Mouse (Mus musculus) MEL (cell line): ENCODE data around the gene Smyd1. TPM values are rescaled to one million over a fixed set of nuclear protein-coding genes. Genes with fewer than 3 reads are reported as not detected.

Experiments used
- DNase-seq: peaks from one replicate; pipeline ENCODE4 v3.0.0; 2011; ENCODE audit warnings: low read depth, low spot score
- H3K27ac ChIP-seq: 2 replicates; pipeline ENCODE4 v1.5.1; 2012; ENCODE audit warnings: low read depth, mild to moderate bottlenecking, control low read depth, low read length, moderate library complexity; ENCODE audit not compliant: control insufficient read depth
- H3K27me3 ChIP-seq, 2 experiments: fragments of 150-350 bp in 1 of 2; sonication (generic) in 1 of 2; 2 replicates each; pipeline ENCODE4 v1.6.1; 2012; ENCODE audit warnings: low read length in 2 of 2, mild to moderate bottlenecking in 2 of 2, improper control_type of control experiment in 1 of 2, moderate library complexity in 1 of 2; ENCODE audit not compliant: insufficient read depth in 2 of 2, control insufficient read depth in 1 of 2
- H3K36me3 ChIP-seq, 2 experiments: 2 replicates each; pipeline ENCODE4 v1.6.1; 2012 to 2014; ENCODE audit warnings: low read length in 2 of 2, improper control_type of control experiment in 1 of 2, inconsistent platforms in 1 of 2, mild to moderate bottlenecking in 1 of 2; ENCODE audit not compliant: insufficient read depth in 2 of 2, control insufficient read depth in 1 of 2
- H3K4me1 ChIP-seq, 2 experiments: fragments of 150-350 bp in 1 of 2; sonication (generic) in 1 of 2; 2 replicates each; pipeline ENCODE4 v1.6.1; 2012; ENCODE audit warnings: low read length in 2 of 2, improper control_type of control experiment in 1 of 2, mild to moderate bottlenecking in 1 of 2; ENCODE audit not compliant: insufficient read depth in 2 of 2, control insufficient read depth in 1 of 2
- H3K4me3 ChIP-seq, 2 experiments: fragments of 150-350 bp in 1 of 2; sonication (generic) in 1 of 2; 2 replicates each; pipeline ENCODE4 v1.5.1; 2012; ENCODE audit warnings: low read depth in 2 of 2, low read length in 2 of 2, mild to moderate bottlenecking in 2 of 2, moderate library complexity in 2 of 2, control low read depth in 1 of 2, improper control_type of control experiment in 1 of 2; ENCODE audit not compliant: control insufficient read depth in 1 of 2, insufficient read depth in 1 of 2
- H3K79me2 ChIP-seq: 2 replicates; pipeline ENCODE4 v1.6.1; 2012; ENCODE audit warnings: mild to moderate bottlenecking, low read length, moderate library complexity; ENCODE audit not compliant: control insufficient read depth, poor library complexity, insufficient read depth
- H3K9ac ChIP-seq: 2 replicates; pipeline ENCODE4 v1.6.1; 2012; ENCODE audit warnings: low read depth, mild to moderate bottlenecking, control low read depth, low read length, moderate library complexity; ENCODE audit not compliant: control insufficient read depth, poor library complexity, severe bottlenecking
- H3K9me3 ChIP-seq: fragments of 150-350 bp; sonication (generic); replicated peaks from 2 replicates; pipeline ENCODE4 v1.6.1; 2012; ENCODE audit warnings: mild to moderate bottlenecking, low read length, improper control_type of control experiment, moderate library complexity; ENCODE audit not compliant: insufficient read depth
- BHLHE40 ChIP-seq: IDR thresholded peaks from 2 replicates; pipeline ENCODE4 v1.6.1; 2012; ENCODE audit warnings: low read depth, mild to moderate bottlenecking, inconsistent platforms, low read length, improper control_type of control experiment, borderline replicate concordance
- CTCF ChIP-seq, 3 experiments: IDR thresholded peaks in 2 of 3; conservative IDR thresholded peaks in 1 of 3; 2 replicates each; pipeline ENCODE4 v1.5.1; 2011 to 2012; ENCODE audit warnings: low read length in 3 of 3, low read depth in 2 of 3, mild to moderate bottlenecking in 2 of 3, improper control_type of control experiment in 1 of 3, inconsistent platforms in 1 of 3, mixed read lengths in 1 of 3, moderate library complexity in 1 of 3; ENCODE audit not compliant: control insufficient read depth in 1 of 3, insufficient read depth in 1 of 3, poor library complexity in 1 of 3, severe bottlenecking in 1 of 3
- E2F4 ChIP-seq: IDR thresholded peaks from 2 replicates; pipeline ENCODE4 v1.6.1; 2011; ENCODE audit warnings: low read depth, low read length, improper control_type of control experiment, borderline replicate concordance
- EP300 ChIP-seq, 2 experiments: IDR thresholded peaks; 2 replicates each; pipeline ENCODE4 v1.6.1; 2011; ENCODE audit warnings: improper control_type of control experiment in 2 of 2, low read length in 2 of 2, low read depth in 1 of 2, mild to moderate bottlenecking in 1 of 2
- GABPA ChIP-seq: IDR thresholded peaks from 2 replicates; pipeline ENCODE4 v1.6.1; 2012; ENCODE audit warnings: low read depth, mild to moderate bottlenecking, inconsistent platforms, low read length, improper control_type of control experiment, moderate library complexity
- KAT2A ChIP-seq: conservative IDR thresholded peaks from 2 replicates; pipeline ENCODE4 v1.6.1; 2012; ENCODE audit warnings: low read depth, low read length, improper control_type of control experiment, inconsistent platforms
- MAFK ChIP-seq: IDR thresholded peaks from 2 replicates; pipeline ENCODE4 v1.6.1; 2011; ENCODE audit warnings: low read depth, mild to moderate bottlenecking, low read length, improper control_type of control experiment, borderline replicate concordance
- MAX ChIP-seq: IDR thresholded peaks from 2 replicates; pipeline ENCODE4 v1.6.1; 2011; ENCODE audit warnings: low read length, improper control_type of control experiment
- MYC ChIP-seq: IDR thresholded peaks from 2 replicates; pipeline ENCODE4 v1.6.1; 2011; ENCODE audit warnings: low read depth, mild to moderate bottlenecking, low read length, improper control_type of control experiment, moderate library complexity
- NELFE ChIP-seq: IDR thresholded peaks from 2 replicates; pipeline ENCODE4 v1.6.1; 2011; ENCODE audit warnings: low read depth, low read length, improper control_type of control experiment
- NRF1 ChIP-seq: IDR thresholded peaks from 2 replicates; pipeline ENCODE4 v1.6.1; 2014; ENCODE audit warnings: low read depth, mild to moderate bottlenecking, inconsistent platforms, low read length, improper control_type of control experiment, moderate library complexity; ENCODE audit not compliant: poor library complexity, insufficient read depth, severe bottlenecking
- POLR2A ChIP-seq, 2 experiments: IDR thresholded peaks; 2 replicates each; pipeline ENCODE4 v1.6.1; 2011 to 2012; ENCODE audit warnings: low read length in 2 of 2, mild to moderate bottlenecking in 2 of 2, control low read depth in 1 of 2, improper control_type of control experiment in 1 of 2, low read depth in 1 of 2, moderate library complexity in 1 of 2; ENCODE audit not compliant: control insufficient read depth in 1 of 2, insufficient read depth in 1 of 2, poor library complexity in 1 of 2
- POLR2AphosphoS5 ChIP-seq: IDR thresholded peaks from 2 replicates; pipeline ENCODE4 v1.6.1; 2012; ENCODE audit warnings: low read depth, borderline replicate concordance, mild to moderate bottlenecking, inconsistent platforms, low read length, moderate library complexity, mixed read lengths
- RCOR1 ChIP-seq: IDR thresholded peaks from 2 replicates; pipeline ENCODE4 v1.6.1; 2012; ENCODE audit warnings: low read depth, mild to moderate bottlenecking, inconsistent platforms, low read length, improper control_type of control experiment
- SIN3A ChIP-seq: IDR thresholded peaks from 2 replicates; pipeline ENCODE4 v1.6.1; 2012; ENCODE audit warnings: low read length, improper control_type of control experiment, inconsistent platforms
- SMC3 ChIP-seq: IDR thresholded peaks from 2 replicates; pipeline ENCODE4 v1.6.1; 2011; ENCODE audit warnings: low read depth, low read length, improper control_type of control experiment
- TAL1 ChIP-seq: IDR thresholded peaks from 2 replicates; pipeline ENCODE4 v1.6.1; 2012; ENCODE audit warnings: mild to moderate bottlenecking, inconsistent platforms, low read length, moderate library complexity, mixed read lengths
- TBP ChIP-seq: IDR thresholded peaks from 2 replicates; pipeline ENCODE4 v1.8.0; 2011; ENCODE audit warnings: low read depth, low read length, improper control_type of control experiment
- TCF12 ChIP-seq: IDR thresholded peaks from 2 replicates; pipeline ENCODE4 v1.6.1; 2014; ENCODE audit warnings: low read depth, mild to moderate bottlenecking, inconsistent platforms, low read length, improper control_type of control experiment, moderate library complexity
- USF1 ChIP-seq: IDR thresholded peaks from 2 replicates; pipeline ENCODE4 v1.6.1; 2014; ENCODE audit warnings: low read depth, mild to moderate bottlenecking, inconsistent platforms, low read length, improper control_type of control experiment, moderate library complexity
- USF2 ChIP-seq, 2 experiments: IDR thresholded peaks; 2 replicates each; pipeline ENCODE4 v1.6.1; 2011 to 2012; ENCODE audit warnings: improper control_type of control experiment in 2 of 2, low read length in 2 of 2, borderline replicate concordance in 1 of 2, inconsistent platforms in 1 of 2, low read depth in 1 of 2, mild to moderate bottlenecking in 1 of 2; ENCODE audit not compliant: insufficient read depth in 1 of 2
- polyA plus RNA-seq, 2 experiments: library from polyadenylated mRNA; stranded (reverse) in 1 of 2; unstranded in 1 of 2; fragments of >175 nt in 1 of 2; fragments of >200 nt in 1 of 2; gene quantifications; 2 replicates each; pipeline versions ENCODE4 v1.2.1 to v1.2.4; 2012; ENCODE audit warnings: low replicate concordance in 2 of 2, low read depth in 1 of 2; ENCODE audit not compliant: insufficient read length in 2 of 2, insufficient read depth in 1 of 2, missing spikeins in 1 of 2
- total RNA-seq: library from RNA; depleted of rRNA; stranded (reverse); fragments of 300-350 nt; gene quantifications from 2 replicates; pipeline ENCODE4 v1.2.3, GENCODE M21; 2012

The Smyd1 gene
- total and polyA plus RNA-seq, 3 experiments = 0.19 TPM; not detected in 2

DNA sequence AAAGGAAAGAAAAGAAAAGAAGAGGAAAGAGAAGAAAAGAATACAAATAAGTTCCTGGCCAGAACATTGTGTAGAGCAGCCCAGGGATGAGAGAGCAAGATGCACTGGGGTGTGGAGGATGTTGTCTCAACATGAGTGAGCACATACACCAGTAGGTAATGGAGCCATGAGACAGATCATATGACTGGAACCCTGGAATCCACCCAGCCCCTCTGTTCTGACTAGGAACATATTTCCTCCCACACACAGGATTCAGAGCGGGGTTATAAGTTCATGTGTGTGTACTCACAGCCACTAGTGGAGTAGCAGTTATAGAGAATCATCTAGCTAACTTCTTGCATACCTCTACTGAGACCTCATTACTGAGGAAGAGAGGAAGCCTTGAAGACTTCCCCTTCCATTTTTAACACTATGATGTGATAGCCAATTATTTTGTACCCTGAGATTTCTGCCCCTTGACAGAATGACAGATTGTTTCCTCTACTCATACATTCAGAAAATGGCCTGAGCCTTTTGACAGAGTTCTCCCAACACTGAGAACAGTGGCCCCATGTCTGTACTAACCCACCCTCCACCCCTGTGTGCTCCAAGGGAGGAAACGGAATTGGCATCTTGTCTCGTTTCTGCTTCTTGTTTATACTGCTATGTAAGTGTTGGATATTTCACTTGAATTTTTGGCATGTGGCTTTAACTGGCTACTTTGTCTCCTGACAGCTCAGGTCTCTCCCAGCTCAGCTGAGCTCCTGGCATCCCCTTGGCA is 97.7 kb downstream of the Smyd1 start:
- H3K79me2 ChIP-seq = no peaks in the 10 kb centered on the region
- peaks cover 7 to 9% of the 10 kb centered on the region in 2 experiments; a peak in 2 of 4 replicates for H3K27me3 ChIP-seq
- no peak overlapping the region for H3K4me3 ChIP-seq
- no peak for TF ChIP-seq MAX
- no peak for TF ChIP-seq SIN3A
- no peak for TF ChIP-seq E2F4
- TF ChIP-seq MYC = no peak
- TF ChIP-seq CTCF (IDR thresholded peaks at IDR 0.05 in 2 of 3, conservative IDR thresholded peaks at IDR 0.05 in 1 of 3; ENCODE audit: control insufficient read depth in 1 of 3, insufficient read depth in 1 of 3, low read depth in 2 of 3, low read length in 3 of 3, poor library complexity in 1 of 3, severe bottlenecking in 1 of 3) = no peak
- TF ChIP-seq EP300 (IDR thresholded peaks at IDR 0.05; ENCODE audit: low read depth in 1 of 2, low read length in 2 of 2) = no peak
- TF ChIP-seq POLR2AphosphoS5 = no peak
- TF ChIP-seq TBP = no peak
- TF ChIP-seq TCF12 = no peak
- TF ChIP-seq BHLHE40 = no peak
- no peak for TF ChIP-seq NRF1
- TF ChIP-seq USF2 (IDR thresholded peaks at IDR 0.05; ENCODE audit: borderline replicate concordance in 1 of 2, insufficient read depth in 1 of 2, low read depth in 1 of 2, low read length in 2 of 2) = no peak
- H3K27ac ChIP-seq = no peak overlapping the region
- H3K9ac ChIP-seq = no peak overlapping the region
- no peaks in the 10 kb centered on the region for H3K36me3 ChIP-seq
- H3K4me1 ChIP-seq = no peaks in the 10 kb centered on the region
- no peaks in the 10 kb centered on the region for H3K9me3 ChIP-seq
- no peak for DNase-seq

DNA sequence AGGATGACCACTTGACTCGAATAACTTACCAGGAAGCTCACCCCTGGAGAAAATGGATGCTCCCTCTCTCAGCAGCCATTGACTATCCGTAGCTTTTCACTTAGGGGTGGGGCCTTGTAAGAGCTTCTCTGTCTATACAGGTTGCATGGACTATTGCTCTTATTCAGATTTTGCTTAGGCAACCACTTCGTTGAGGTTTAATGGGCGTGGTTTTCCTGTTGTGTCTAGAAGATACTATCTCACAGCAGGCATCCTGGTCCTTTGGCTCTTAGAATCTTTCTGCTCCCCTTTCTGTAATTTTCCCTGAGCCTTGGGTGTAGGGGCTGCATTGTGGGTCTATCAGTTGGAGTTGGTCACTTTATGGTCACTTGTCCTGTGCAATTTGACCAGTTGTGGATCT is 100.5 kb downstream of the Smyd1 start:
- no peak for DNase-seq
- Histone ChIP-seq H3K36me3 (no peaks in the 10 kb centered on the region), H3K9ac (no peak overlapping the region), H3K27ac (no peak overlapping the region), H3K27me3 (peaks cover 1 to 2% of the 10 kb centered on the region in 2 experiments; a peak in 2 of 4 replicates), H3K4me3 (no peak overlapping the region), H3K4me1 (no peaks in the 10 kb centered on the region), H3K79me2 (no peaks in the 10 kb centered on the region), H3K9me3 (no peaks in the 10 kb centered on the region)
- no peak for TF ChIP-seq SIN3A
- TF ChIP-seq TCF12 = no peak
- TF ChIP-seq POLR2A (IDR thresholded peaks at IDR 0.05; ENCODE audit: control insufficient read depth in 1 of 2, insufficient read depth in 1 of 2, low read depth in 1 of 2, low read length in 2 of 2, poor library complexity in 1 of 2) = no peak
- no peak for TF ChIP-seq TAL1
- no peak for TF ChIP-seq GABPA
- TF ChIP-seq KAT2A = no peak
- TF ChIP-seq RCOR1 = no peak
- TF ChIP-seq NELFE = no peak
- no peak for TF ChIP-seq MAFK
- TF ChIP-seq SMC3 = no peak
- TF ChIP-seq USF2 (IDR thresholded peaks at IDR 0.05; ENCODE audit: borderline replicate concordance in 1 of 2, insufficient read depth in 1 of 2, low read depth in 1 of 2, low read length in 2 of 2) = no peak
- no peak for TF ChIP-seq USF1
